Mouse (Mus musculus) small intestine, adult 2 months (tissue): ENCODE measurements around the gene Wdr60.

Source experiments
- CTCF ChIP-seq: fragments of 200-500 bp; IDR thresholded peaks from 2 replicates; pipeline ENCODE4 v1.5.1; 2012; ENCODE audit warnings: low read depth, mild to moderate bottlenecking, control low read depth, inconsistent platforms, low read length, moderate library complexity, mixed read lengths; ENCODE audit not compliant: insufficient replicate concordance, insufficient read length; ENCODE audit errors: extremely low read depth
- POLR2A ChIP-seq: fragments of 200-500 bp; IDR thresholded peaks from 2 replicates; pipeline ENCODE4 v1.6.1; 2012; ENCODE audit warnings: low read depth, mild to moderate bottlenecking, control low read depth, inconsistent platforms, low read length, moderate library complexity

GRCm38 (mm10) chr12:116238803-116239202 is 24.0 kb downstream of the Wdr60 start:
- no peak for TF ChIP-seq POLR2A
- no peak for TF ChIP-seq CTCF
